ENCODE assay signal across 10 mouse cellular contexts in genomic region chr2:60045995-60046394, GRCm38 (mm10).
DNase-seq lines count a peak whose midpoint lies in the region; ATAC-seq and TF ChIP-seq lines count a peak whose summit lies in the region.
"Had no signal": no experiment of that assay in that cellular context is flagged by ENCODE, and none has a peak within 500 bp of the region (broad histone marks: within the 10 kb centered on the region; RNA-seq: fewer than 3 reads in every experiment).

No protein-coding gene starts in this region.

- peaks cover 2% of the 10 kb centered on the region; the same call in 1 of the 2 replicates for H3K36me3 ChIP-seq in spleen, adult 2 months (ENCODE audit: control insufficient read depth, insufficient read depth, low read length)
- no peaks in the 10 kb centered on the region for H3K36me3 ChIP-seq in liver, embryonic 12.5 days
- no peaks in the 10 kb centered on the region for H3K36me3 ChIP-seq in forebrain, embryonic 12.5 days (replicated peaks)

- H3K4me3 ChIP-seq in spleen, adult 2 months (ENCODE audit: extremely low read depth, insufficient read depth, insufficient read length): no peak overlapping the region
- no peak overlapping the region for H3K4me3 ChIP-seq in liver, embryonic 12.5 days
- no peak overlapping the region for H3K4me3 ChIP-seq in forebrain, embryonic 12.5 days (replicated peaks)
- H3K4me3 ChIP-seq: midbrain, embryonic 10.5 days had no signal

- peak overlapping the region; percentile 59; the same call in 1 of the 2 replicates for H3K27ac ChIP-seq in spleen, adult 2 months (ENCODE audit: insufficient read depth, low read length)
- no peak overlapping the region for H3K27ac ChIP-seq in liver, embryonic 12.5 days
- no peak overlapping the region for H3K27ac ChIP-seq in forebrain, embryonic 12.5 days
- H3K27ac ChIP-seq: kidney, postnatal 0 days; midbrain, embryonic 10.5 days had no signal

- DNase-seq in adrenal gland, adult 2 months: peak; percentile 64
- no peak for DNase-seq in adrenal gland, adult 8-10 months
- no peak for DNase-seq in spleen, adult 2 months (ENCODE audit: low read depth in 1 of 2, low spot score in 2 of 2)
- DNase-seq in spleen, adult 12 weeks (ENCODE audit: low spot score): no peak
- no peak for DNase-seq in cerebellum, postnatal 10 days
- no peak for DNase-seq in cerebellum, adult 9-11 months

- no peaks in the 10 kb centered on the region for H3K9me3 ChIP-seq in liver, embryonic 12.5 days (replicated peaks)
- H3K9me3 ChIP-seq in forebrain, embryonic 12.5 days: no peaks in the 10 kb centered on the region
- H3K9me3 ChIP-seq: midbrain, embryonic 10.5 days had no signal

- WGBS in spleen, adult 2 months: 55% methylated on average over 1 of the region's 1 CpGs
- 9% methylated on average over 1 of the region's 1 CpGs for WGBS in liver, embryonic 12.5 days (ENCODE audit: insufficient replicate concordance)
- 83% methylated on average over 1 of the region's 1 CpGs for WGBS in forebrain, embryonic 12.5 days

- peak; percentile 73 for ATAC-seq in liver, embryonic 12.5 days
- no peak for ATAC-seq in forebrain, embryonic 12.5 days (ENCODE audit: low FRiP score)

- no peak for TF ChIP-seq CTCF in spleen, adult 2 months (IDR thresholded peaks at IDR 0.05; ENCODE audit: extremely low read depth, insufficient read depth, insufficient read length, insufficient replicate concordance)

- no peak overlapping the region for H3K4me2 ChIP-seq in liver, embryonic 12.5 days
- no peak overlapping the region for H3K4me2 ChIP-seq in forebrain, embryonic 12.5 days

- no peak for TF ChIP-seq POLR2A in spleen, adult 2 months (IDR thresholded peaks at IDR 0.05; ENCODE audit: low read depth, low read length)

- H3K9ac ChIP-seq in liver, embryonic 12.5 days: no peak overlapping the region
- H3K9ac ChIP-seq in forebrain, embryonic 12.5 days: no peak overlapping the region

- H3K4me1 ChIP-seq in spleen, adult 2 months (ENCODE audit: control insufficient read depth, insufficient read depth, insufficient read length): peaks cover 14% of the 10 kb centered on the region
- H3K4me1 ChIP-seq in liver, embryonic 12.5 days: peaks cover 30% of the 10 kb centered on the region
- H3K4me1 ChIP-seq in forebrain, embryonic 12.5 days: peaks cover 8% of the 10 kb centered on the region; the same call in 1 of the 2 replicates

- H3K27me3 ChIP-seq in spleen, adult 2 months (ENCODE audit: control insufficient read depth, insufficient read depth, low read length): no peaks in the 10 kb centered on the region
- no peaks in the 10 kb centered on the region for H3K27me3 ChIP-seq in liver, embryonic 12.5 days (replicated peaks)
- no peaks in the 10 kb centered on the region for H3K27me3 ChIP-seq in forebrain, embryonic 12.5 days
